Mouse (Mus musculus) lung, postnatal 0 days (tissue): ENCODE measurements around the gene Magea4.

Experiments
- CTCF ChIP-seq: IDR thresholded peaks from 2 replicates; pipeline ENCODE4 v1.5.1; 2016; ENCODE audit warnings: antibody characterized with exemption, mild to moderate bottlenecking
- EP300 ChIP-seq: IDR thresholded peaks from 2 replicates; pipeline ENCODE4 v1.6.1; 2016; ENCODE audit warnings: antibody characterized with exemption, mild to moderate bottlenecking, control low read depth

GRCm38 (mm10) chrX:72221717-72222116 is at the start of gene Magea4:
- no peak for TF ChIP-seq CTCF
- TF ChIP-seq EP300: no peak
